Mouse (Mus musculus) ES-Bruce4 (cell line): ENCODE measurements around the gene Dlst. TPM values are rescaled to one million over a fixed set of nuclear protein-coding genes. Genes with fewer than 3 reads are reported as not detected.

Source experiments
- H3K27ac ChIP-seq: 2 replicates; pipeline ENCODE4 v1.5.1; 2012; ENCODE audit warnings: low read length, inconsistent platforms; ENCODE audit not compliant: insufficient read depth
- H3K27me3 ChIP-seq: 2 replicates; pipeline ENCODE4 v1.6.1; 2012; ENCODE audit warnings: mild to moderate bottlenecking, low read length, inconsistent platforms; ENCODE audit not compliant: control insufficient read depth, poor library complexity, insufficient read depth, severe bottlenecking
- H3K36me3 ChIP-seq: 2 replicates; pipeline ENCODE4 v1.6.1; 2012; ENCODE audit warnings: inconsistent platforms, mild to moderate bottlenecking, low read length, moderate library complexity; ENCODE audit not compliant: control insufficient read depth, poor library complexity, insufficient read depth, severe bottlenecking
- H3K4me1 ChIP-seq: one replicate; pipeline ENCODE4 v1.8.1; 2011; ENCODE audit warnings: low read length; ENCODE audit not compliant: control insufficient read depth, insufficient read depth
- H3K4me3 ChIP-seq: 2 replicates; pipeline ENCODE4 v1.5.1; 2011; ENCODE audit warnings: low read depth, mild to moderate bottlenecking, low read length
- H3K9ac ChIP-seq: 2 replicates; pipeline ENCODE4 v1.6.1; 2012; ENCODE audit warnings: low read depth, mild to moderate bottlenecking, inconsistent platforms; ENCODE audit not compliant: poor library complexity, severe bottlenecking
- H3K9me3 ChIP-seq: replicated peaks from 2 replicates; pipeline ENCODE4 v1.6.1; 2012; ENCODE audit warnings: mild to moderate bottlenecking, low read length, inconsistent platforms; ENCODE audit not compliant: control insufficient read depth, poor library complexity, insufficient read depth, severe bottlenecking
- CTCF ChIP-seq: IDR thresholded peaks from one replicate; pipeline ENCODE4 v1.8.1; 2011; ENCODE audit warnings: low read depth, low read length
- EP300 ChIP-seq: IDR thresholded peaks from 2 replicates; pipeline ENCODE4 v1.6.1; 2011; ENCODE audit warnings: low read depth, low read length; ENCODE audit not compliant: insufficient read depth
- POLR2A ChIP-seq: IDR thresholded peaks from one replicate; pipeline ENCODE4 v1.8.1; 2011; ENCODE audit warnings: low read length; ENCODE audit not compliant: insufficient read depth
- polyA plus RNA-seq: library from polyadenylated mRNA; stranded (reverse); fragments of >200 nt; gene quantifications from 2 replicates; pipeline ENCODE4 v1.2.4, GENCODE M21; 2011; ENCODE audit warnings: low read depth; ENCODE audit not compliant: missing spikeins, insufficient read depth, insufficient read length

Dlst gene
- polyA plus RNA-seq, 1 experiment, result 139 TPM

GRCm38 (mm10) chr12:85150321-85151001, 39.8 kb downstream of the Dlst start:
- H3K27ac ChIP-seq, result no peak overlapping the region
- TF ChIP-seq CTCF (no peak), POLR2A (no peak), EP300 (no peak)
- peak overlapping the region; percentile 36 for H3K9ac ChIP-seq

GRCm38 (mm10) chr12:85151002-85151774, 40.6 kb downstream of the Dlst start, which contains the start of gene Rps6kl1:
Gene Rps6kl1, minus strand, starts transcription at chr12:85151264.
- Histone ChIP-seq H3K27me3 (no peaks in the 10 kb centered on the region), H3K9ac (peak within 1 kb of the TSS; percentile 36), H3K27ac (no peak within 1 kb of the TSS)

More at GRCm38 (mm10) chr12:85150321-85151001, 39.8 kb downstream of the Dlst start:
- no peaks in the 10 kb centered on the region for H3K27me3 ChIP-seq
- H3K9me3 ChIP-seq, result no peaks in the 10 kb centered on the region
- H3K4me3 ChIP-seq, result peak overlapping the region; percentile 66
- H3K4me1 ChIP-seq, result peaks cover 2% of the 10 kb centered on the region
- H3K36me3 ChIP-seq, result no peaks in the 10 kb centered on the region

GRCm38 (mm10) chr12:85153011-85153410, 42.4 kb downstream of the Dlst start:
- TF ChIP-seq POLR2A (no peak), CTCF (no peak), EP300 (no peak)
- no peaks in the 10 kb centered on the region for H3K27me3 ChIP-seq
- H3K4me1 ChIP-seq, result no peaks in the 10 kb centered on the region
- no peak overlapping the region for H3K4me3 ChIP-seq
- no peaks in the 10 kb centered on the region for H3K9me3 ChIP-seq
- H3K9ac ChIP-seq, result no peak overlapping the region
- H3K36me3 ChIP-seq, result no peaks in the 10 kb centered on the region
- H3K27ac ChIP-seq, result no peak overlapping the region

More at GRCm38 (mm10) chr12:85151002-85151774, 40.6 kb downstream of the Dlst start, which contains the start of gene Rps6kl1:
- H3K36me3 ChIP-seq, result no peaks in the 10 kb centered on the region
- no peaks in the 10 kb centered on the region for H3K9me3 ChIP-seq
- H3K4me1 ChIP-seq, result peaks cover 2% of the 10 kb centered on the region
- peak within 1 kb of the TSS; percentile 66 for H3K4me3 ChIP-seq
- TF ChIP-seq POLR2A (no peak), CTCF (no peak), EP300 (no peak)

GRCm38 (mm10) chr12:85156324-85156723, 45.7 kb downstream of the Dlst start:
- Histone ChIP-seq H3K4me3 (no peak overlapping the region), H3K36me3 (no peaks in the 10 kb centered on the region), H3K9me3 (no peaks in the 10 kb centered on the region), H3K4me1 (no peaks in the 10 kb centered on the region), H3K9ac (no peak overlapping the region), H3K27me3 (no peaks in the 10 kb centered on the region), H3K27ac (no peak overlapping the region)
- TF ChIP-seq EP300 (no peak), CTCF (no peak)

GRCm38 (mm10) chr12:85157797-85158460, 47.3 kb downstream of the Dlst start:
- TF ChIP-seq EP300 (no peak), POLR2A (no peak), CTCF (no peak)
- Histone ChIP-seq H3K27ac (no peak overlapping the region), H3K9me3 (no peaks in the 10 kb centered on the region), H3K36me3 (no peaks in the 10 kb centered on the region), H3K4me3 (no peak overlapping the region), H3K4me1 (no peaks in the 10 kb centered on the region), H3K9ac (no peak overlapping the region), H3K27me3 (no peaks in the 10 kb centered on the region)
